Mouse (Mus musculus) ES-E14 (cell line): ENCODE results near the gene Pck2.

Experiments used
- HCFC1 ChIP-seq: IDR thresholded peaks from 2 replicates; pipeline ENCODE4 v1.6.1; 2012; ENCODE audit warnings: low read length, inconsistent platforms, borderline replicate concordance; ENCODE audit not compliant: insufficient read depth
- MAFK ChIP-seq: IDR thresholded peaks from 2 replicates; pipeline ENCODE4 v1.6.1; 2014; ENCODE audit warnings: mild to moderate bottlenecking, low read depth, low read length, inconsistent platforms; ENCODE audit not compliant: insufficient read depth
- ZC3H11A ChIP-seq: IDR thresholded peaks from 2 replicates; pipeline ENCODE4 v1.6.1; 2012; ENCODE audit warnings: low read depth, mild to moderate bottlenecking, inconsistent platforms, low read length, borderline replicate concordance
- ZNF384 ChIP-seq: IDR thresholded peaks from 2 replicates; pipeline ENCODE4 v1.6.1; 2012; ENCODE audit warnings: low read depth, low read length, inconsistent platforms

GRCm38 (mm10) chr14:55492103-55492502 is 48.0 kb upstream of the Pck2 start:
- no peak for TF ChIP-seq MAFK
- no peak for TF ChIP-seq HCFC1
- TF ChIP-seq ZNF384, result no peak
- TF ChIP-seq ZC3H11A, result no peak
